In the genomic region with DNA sequence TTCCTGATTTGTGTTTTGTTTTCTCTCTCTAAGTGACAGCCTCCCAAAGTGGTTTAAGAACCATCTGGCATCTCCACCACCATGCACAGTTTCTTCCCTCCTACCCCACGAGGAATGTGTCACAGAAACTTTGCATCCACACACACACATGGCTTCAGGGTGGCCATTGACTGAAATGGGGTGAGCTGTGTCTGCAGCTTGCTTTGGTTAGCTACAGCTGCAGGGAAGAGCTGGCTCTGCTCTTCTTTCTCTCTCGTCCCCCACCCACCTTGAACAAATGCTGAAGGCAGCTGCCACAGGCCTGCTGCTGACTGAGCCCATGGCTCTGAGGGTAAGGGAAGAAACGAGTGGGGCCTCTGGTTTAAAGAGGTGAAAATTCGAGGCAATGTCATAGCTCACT, we compare ENCODE assay signal across 19 mouse cellular contexts. TPM values are rescaled to one million over a fixed set of nuclear protein-coding genes. Genes with fewer than 3 reads are reported as not detected.
DNase-seq lines count a peak whose midpoint lies in the region; ATAC-seq lines count a peak whose summit lies in the region.
"Had no signal": no experiment of that assay in that cellular context is flagged by ENCODE, and none has a peak within 500 bp of the region (broad histone marks: within the 10 kb centered on the region; RNA-seq: fewer than 3 reads in every experiment).

No protein-coding gene starts in this region.

- H3K27ac ChIP-seq in embryonic facial prominence, embryonic 15.5 days (replicated peaks) = peak overlapping the region; percentile 65
- H3K27ac ChIP-seq: forebrain, embryonic 13.5 days; hindbrain, embryonic 15.5 days had no signal

- no peaks in the 10 kb centered on the region for H3K36me3 ChIP-seq in embryonic facial prominence, embryonic 15.5 days
- H3K36me3 ChIP-seq: heart, embryonic 12.5 days; hindbrain, embryonic 15.5 days had no signal

- no peak overlapping the region for H3K4me2 ChIP-seq in embryonic facial prominence, embryonic 15.5 days (replicated peaks)
- H3K4me2 ChIP-seq: forebrain, embryonic 13.5 days; heart, embryonic 12.5 days; hindbrain, embryonic 15.5 days had no signal

- no peak overlapping the region for H3K4me3 ChIP-seq in embryonic facial prominence, embryonic 15.5 days (replicated peaks)
- H3K4me3 ChIP-seq: forebrain, embryonic 13.5 days; heart, embryonic 12.5 days; hindbrain, embryonic 15.5 days had no signal

- H3K4me1 ChIP-seq in embryonic facial prominence, embryonic 15.5 days = peaks cover 19% of the 10 kb centered on the region
- H3K4me1 ChIP-seq: hindbrain, embryonic 15.5 days had no signal

- no peaks in the 10 kb centered on the region for H3K27me3 ChIP-seq in embryonic facial prominence, embryonic 15.5 days
- H3K27me3 ChIP-seq: CH12.LX; forebrain, embryonic 13.5 days; heart, embryonic 12.5 days; hindbrain, embryonic 15.5 days; Patski had no signal

- H3K9ac ChIP-seq in embryonic facial prominence, embryonic 15.5 days = no peak overlapping the region
- H3K9ac ChIP-seq: forebrain, embryonic 13.5 days; forebrain, postnatal 0 days; heart, embryonic 12.5 days; hindbrain, embryonic 15.5 days had no signal

- peaks cover 4% of the 10 kb centered on the region; the same call in 1 of the 2 replicates for H3K9me3 ChIP-seq in embryonic facial prominence, embryonic 15.5 days (replicated peaks)
- H3K9me3 ChIP-seq: forebrain, embryonic 13.5 days; heart, embryonic 12.5 days; hindbrain, embryonic 15.5 days had no signal

- ATAC-seq in embryonic facial prominence, embryonic 15.5 days (ENCODE audit: insufficient number of reproducible peaks, low FRiP score, low TSS enrichment, low read depth) = peak; percentile 82
- ATAC-seq: activated CD4-positive, CD25-positive, alpha-beta regulatory T cell, adult 4 months; forebrain, embryonic 13.5 days; forebrain, postnatal 0 days; Patski had no signal

- DNase-seq in frontal cortex, postnatal 36 days (ENCODE audit: low spot score in 2 of 2) = peak; percentile 12 to 25
- no peak for DNase-seq in frontal cortex, postnatal 10 days (ENCODE audit: low spot score in 2 of 2)
- peak; percentile 20 to 22 for DNase-seq in right cerebral cortex, adult 2 months (ENCODE audit: low spot score in 2 of 2)
- no peak for DNase-seq in right cerebral cortex, postnatal 14 days
- DNase-seq in spleen, postnatal 10 days (ENCODE audit: low spot score in 2 of 2) = no peak
- DNase-seq: adrenal gland, postnatal 14 days; cerebellum, adult 18-20 months; cerebellum, adult 9-11 months; cerebellum, postnatal 36 days; forebrain, postnatal 0 days; gastrocnemius, postnatal 14 days; heart, postnatal 36 days had no signal

- 29% methylated on average over 4 of the region's 4 CpGs for WGBS in embryonic facial prominence, embryonic 15.5 days

RNA-seq across cellular contexts. Expression of a gene that starts 59.9 kb away (rescaled TPM):
- 25.9 and 29.4 TPM in 2 replicates for polyA plus RNA-seq in embryonic facial prominence, embryonic 15.5 days (2015; fragmentation: Nextera tagmentation; extraction: Ambion mirVana)

Comparison
In these comparisons a context has a peak if more than half of its experiments do, and no peak if none do; other contexts are left out.
1. DNase-seq: peak in frontal cortex, postnatal 36 days (2 of 2) and right cerebral cortex, adult 2 months (2 of 2); none in frontal cortex, postnatal 10 days (0 of 2), right cerebral cortex, postnatal 14 days (single experiment) and spleen, postnatal 10 days (0 of 2).